Mouse (Mus musculus) heart, adult 2 months (tissue): ENCODE data around the gene Tuba1a.

ENCODE experiments used
- EP300 ChIP-seq: fragments of 200-500 bp; IDR thresholded peaks from 2 replicates; pipeline ENCODE4 v1.6.1; 2011; ENCODE audit warnings: low read depth, low read length, control low read depth; ENCODE audit not compliant: insufficient read depth
- POLR2A ChIP-seq: fragments of 200-500 bp; IDR thresholded peaks from 2 replicates; pipeline ENCODE4 v1.6.1; 2011; ENCODE audit warnings: mild to moderate bottlenecking, low read depth, low read length, control low read depth; ENCODE audit not compliant: insufficient read depth

GRCm38 (mm10) chr15:98934217-98934839 is 19.2 kb downstream of the Tuba1a start, which contains the start of gene Tuba1b:
- TF ChIP-seq POLR2A (peak; percentile 96), EP300 (no peak)
